Mouse (Mus musculus) megakaryocyte, embryonic 14.5 days (primary cell): ENCODE results near the gene Crtam.

Experiments used
- FLI1 ChIP-seq: IDR thresholded peaks from 2 replicates; pipeline ENCODE4 v1.6.1; 2012; ENCODE audit warnings: low read length, inconsistent platforms, mixed read lengths
- GATA1 ChIP-seq: IDR thresholded peaks from 3 replicates; pipeline ENCODE4 v1.6.1; 2012; ENCODE audit warnings: mixed read lengths, low read length, inconsistent platforms, borderline replicate concordance

- TF ChIP-seq GATA1 (no peak), FLI1 (no peak)
These were observed 39.2 kb upstream of the Crtam start for GRCm38 (mm10) chr9:41043641-41044040.
